Mouse (Mus musculus) erythroid progenitor cell, adult 5-6 weeks (primary cell): ENCODE data around the gene Ptger1. TPM values are rescaled to one million over a fixed set of nuclear protein-coding genes. Genes with fewer than 3 reads are reported as not detected.

Source experiments
- ATAC-seq: replicated peaks from 2 replicates; pipeline ENCODE4 v1.8.0; 2016; ENCODE audit warnings: moderate number of reproducible peaks, mild to moderate bottlenecking, moderate TSS enrichment, inconsistent platforms; ENCODE audit not compliant: poor library complexity, low FRiP score, severe bottlenecking
- total RNA-seq, 2 experiments: library from RNA; stranded (forward) in 1 of 2; stranded (reverse) in 1 of 2; fragments of 150-400 nt in 1 of 2; fragments of 186-747, 209-891 nt in 1 of 2; gene quantifications; 2 replicates each; pipeline versions ENCODE4 v1.2.3 to v1.2.4; 2015 to 2017; ENCODE audit warnings: low replicate concordance in 2 of 2

The Ptger1 gene
- total RNA-seq, 2 experiments from 2014 or later, result not detected

DNA sequence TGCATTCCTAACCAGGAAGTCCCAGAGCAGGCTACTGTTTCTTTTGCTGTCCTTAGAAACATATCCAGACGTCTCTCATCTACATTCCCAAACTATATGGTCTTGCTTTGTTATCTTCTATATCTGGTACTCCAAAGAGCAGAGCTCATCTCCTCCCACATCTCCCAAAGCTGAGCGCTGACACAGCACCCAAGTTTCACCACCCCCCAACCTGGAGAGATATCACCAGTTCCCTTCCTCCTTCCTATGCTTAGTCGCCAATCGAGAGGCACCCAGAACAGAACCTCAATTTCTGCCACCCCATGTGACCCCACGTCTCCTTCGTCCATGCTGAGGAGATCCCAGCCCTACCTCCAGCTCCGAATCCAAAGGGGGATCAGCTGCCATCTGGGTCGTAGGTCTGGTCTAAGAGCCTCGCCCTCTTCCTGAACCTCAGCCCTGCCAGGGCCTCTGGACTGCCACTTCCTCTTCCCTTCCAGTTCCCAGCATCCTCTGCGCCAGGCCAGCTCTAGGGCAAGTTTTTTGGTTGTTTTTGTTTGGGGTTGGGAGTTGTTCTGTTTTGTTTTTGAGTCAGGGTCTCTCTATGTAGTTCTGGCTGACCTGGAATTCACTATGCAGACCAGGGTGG, 27.2 kb downstream of the Ptger1 start:
- ATAC-seq, result no peak

DNA sequence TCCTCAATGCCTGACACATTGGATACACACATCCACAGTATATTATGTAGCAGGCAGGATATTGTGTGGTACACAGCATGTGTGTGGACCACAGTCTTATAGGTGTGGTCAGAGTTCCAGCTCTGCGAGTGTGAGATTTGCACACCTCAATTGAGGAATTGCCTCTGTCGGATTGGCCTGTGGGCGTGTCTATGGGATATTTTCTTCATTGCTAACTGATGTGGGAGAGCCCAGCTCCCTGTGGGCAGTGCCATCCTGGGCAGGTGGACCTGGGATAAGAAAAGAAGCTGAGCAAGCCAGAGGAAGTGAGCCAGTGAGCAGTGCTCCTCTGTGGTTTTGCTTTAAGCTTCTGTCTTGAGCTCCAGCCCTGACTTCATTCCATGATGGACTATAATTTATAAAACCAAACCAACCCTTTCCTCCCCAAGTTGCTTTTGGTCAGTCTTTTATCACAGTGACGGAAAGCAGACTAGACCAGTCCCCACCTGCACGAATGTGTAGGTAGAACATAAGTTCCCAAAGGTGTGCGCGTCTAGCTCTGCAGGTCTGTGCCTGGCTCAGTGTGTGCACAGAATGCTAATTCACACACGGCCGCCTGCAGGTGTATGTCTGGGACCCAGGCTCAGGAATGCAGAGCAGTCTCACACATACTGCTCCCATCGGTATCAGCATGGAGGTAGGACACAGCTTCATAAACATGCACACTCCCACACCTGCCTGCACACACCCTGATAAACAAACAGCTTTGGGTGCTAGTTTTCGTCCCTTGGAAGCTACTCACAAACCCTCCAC, 28.1 kb downstream of the Ptger1 start:
- ATAC-seq, result no peak

DNA sequence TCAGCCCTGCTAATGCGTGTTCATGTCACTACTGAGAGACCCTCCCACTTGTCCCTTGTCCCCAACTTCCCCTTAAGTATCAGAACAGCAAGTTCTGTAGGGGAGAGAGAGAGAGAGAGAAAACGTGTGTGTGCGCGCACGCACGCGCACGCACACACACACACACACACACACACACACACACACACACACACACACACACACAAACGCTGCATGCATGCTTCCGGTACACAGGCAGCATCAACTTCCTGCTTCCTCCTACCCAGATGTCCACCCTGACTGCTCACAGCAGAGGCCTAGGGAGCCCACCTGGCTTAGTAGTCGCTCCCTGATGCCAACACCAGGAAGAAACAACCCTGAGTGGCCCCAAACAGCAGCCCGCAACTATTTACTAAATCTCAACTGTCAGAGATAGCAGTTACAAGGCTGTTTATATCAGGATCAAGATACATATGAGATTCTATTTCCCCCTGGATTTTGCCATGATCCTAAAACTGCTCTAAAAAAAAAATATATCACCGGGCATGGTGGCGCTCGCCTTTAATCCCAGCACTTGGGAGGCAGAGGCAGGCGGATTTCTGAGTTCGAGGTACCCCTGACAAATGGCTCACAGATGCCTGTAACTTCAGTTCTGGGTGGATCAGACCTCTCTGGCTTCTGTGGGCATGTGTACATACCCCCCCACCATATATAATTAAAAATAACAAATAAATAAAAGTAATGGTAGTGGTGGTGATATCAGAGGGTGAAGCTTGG, 29.1 kb downstream of the Ptger1 start:
- ATAC-seq, result no peak

- no peak for ATAC-seq
These were observed 31.1 kb downstream of the Ptger1 start for GRCm38 (mm10) chr8:83697374-83698220.

DNA sequence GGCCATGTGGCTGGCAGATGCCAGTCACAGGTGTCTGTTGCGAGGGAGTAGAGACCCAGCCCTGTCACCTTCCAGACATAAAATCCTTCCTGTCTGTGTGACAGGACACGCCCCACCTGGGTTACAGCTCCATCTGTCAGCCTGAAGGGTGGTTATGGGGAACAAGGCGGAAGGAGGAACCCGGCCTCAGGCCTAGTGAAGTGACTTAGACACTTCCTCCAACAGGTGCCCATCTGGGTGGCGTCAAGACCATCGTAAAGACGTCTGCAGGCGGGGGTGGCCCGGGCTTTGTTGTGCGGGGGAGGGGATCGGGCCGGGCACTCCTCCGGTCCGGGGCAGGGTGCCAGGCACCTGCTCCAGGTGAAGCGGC, 31.8 kb downstream of the Ptger1 start:
- ATAC-seq, result peak; percentile 36

- ATAC-seq, result peak; percentile 86
These were observed 32.4 kb downstream of the Ptger1 start, which contains the start of gene Pkn1 for GRCm38 (mm10) chr8:83698661-83699453. Gene Pkn1, minus strand, starts transcription at chr8:83699179.

DNA sequence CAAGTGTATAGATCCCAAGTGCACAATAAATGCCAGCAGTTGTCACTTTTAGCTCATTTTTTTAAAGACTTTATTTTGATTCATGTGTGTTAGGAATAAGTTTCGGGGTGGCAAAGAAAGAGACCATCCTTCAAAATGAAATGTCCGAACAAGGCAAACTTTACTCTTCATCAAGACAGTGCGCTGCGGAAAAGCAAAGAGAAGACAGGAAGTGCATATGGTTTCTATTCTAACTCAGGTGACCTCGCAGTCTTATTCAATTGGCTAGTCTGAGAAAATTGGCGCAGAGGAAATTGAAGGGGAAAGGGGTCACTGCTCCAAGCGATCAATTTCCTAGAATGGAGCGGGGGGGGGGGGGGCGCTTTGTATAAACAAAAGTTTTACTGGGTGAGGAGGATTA, 33.1 kb downstream of the Ptger1 start:
- no peak for ATAC-seq

- no peak for ATAC-seq
These were observed 34.1 kb downstream of the Ptger1 start for GRCm38 (mm10) chr8:83700423-83701085.

DNA sequence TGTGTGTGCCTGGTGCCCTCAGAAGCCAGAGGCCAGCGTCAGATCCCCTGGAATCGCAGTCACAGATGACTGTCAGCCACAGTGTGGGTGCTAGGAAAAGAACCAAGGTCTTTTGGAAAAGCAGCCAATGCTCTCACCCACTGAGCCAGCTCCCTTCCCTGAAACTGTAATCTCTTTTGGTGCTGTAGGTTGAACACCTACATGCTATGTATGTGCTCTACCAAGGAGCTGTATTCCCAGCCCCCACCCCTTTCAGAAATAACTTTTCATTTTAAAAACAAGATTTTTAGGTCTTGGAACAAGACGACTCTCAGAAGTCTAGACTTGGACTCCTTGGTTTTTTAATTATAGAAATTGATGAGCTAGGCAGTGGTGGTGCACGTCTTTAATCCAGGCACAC, 36.9 kb downstream of the Ptger1 start:
- no peak for ATAC-seq

GRCm38 (mm10) chr8:83706411-83706810, 39.9 kb downstream of the Ptger1 start:
- no peak for ATAC-seq

GRCm38 (mm10) chr8:83707554-83707953, 41.1 kb downstream of the Ptger1 start:
- no peak for ATAC-seq

- ATAC-seq, result peak; percentile 45
These were observed 48.2 kb downstream of the Ptger1 start for GRCm38 (mm10) chr8:83714676-83715030.

- ATAC-seq, result peak; percentile 95
These were observed 48.7 kb downstream of the Ptger1 start, which contains the start of gene Ddx39 for GRCm38 (mm10) chr8:83715031-83715690. Gene Ddx39, plus strand, starts transcription at chr8:83715177.

- no peak; the same call in 1 of the 2 replicates for ATAC-seq
These were observed 49.3 kb downstream of the Ptger1 start for GRCm38 (mm10) chr8:83715771-83716170.

DNA sequence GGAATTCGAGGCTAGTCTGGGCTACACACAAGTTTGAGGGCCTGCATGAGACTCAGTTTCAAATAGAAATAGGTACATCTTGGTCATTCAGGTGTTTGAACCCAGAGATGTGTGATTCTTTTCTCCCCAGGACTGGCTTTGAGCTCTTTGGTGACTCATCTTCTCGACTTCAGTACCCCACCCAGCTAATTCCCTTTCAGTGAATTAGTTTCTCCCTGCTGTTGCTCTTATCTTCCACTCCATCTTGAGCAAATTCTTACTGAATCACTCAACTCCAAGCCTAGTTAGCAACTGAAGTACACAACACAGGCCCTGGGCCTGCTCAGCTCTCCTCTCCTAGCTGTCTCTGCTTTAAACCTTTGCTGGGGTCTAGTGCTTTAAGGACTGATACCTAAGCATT, 50.1 kb downstream of the Ptger1 start:
- ATAC-seq, result 0 out of 2 replicates have a peak, but pooled peaks have one; percentile 17

- no peak for ATAC-seq
These were observed 52.6 kb downstream of the Ptger1 start for GRCm38 (mm10) chr8:83719048-83719447.

GRCm38 (mm10) chr8:83719693-83720092, 53.2 kb downstream of the Ptger1 start:
- no peak for ATAC-seq
